ENCODE assay signal across 19 mouse cellular contexts in the genomic region with DNA sequence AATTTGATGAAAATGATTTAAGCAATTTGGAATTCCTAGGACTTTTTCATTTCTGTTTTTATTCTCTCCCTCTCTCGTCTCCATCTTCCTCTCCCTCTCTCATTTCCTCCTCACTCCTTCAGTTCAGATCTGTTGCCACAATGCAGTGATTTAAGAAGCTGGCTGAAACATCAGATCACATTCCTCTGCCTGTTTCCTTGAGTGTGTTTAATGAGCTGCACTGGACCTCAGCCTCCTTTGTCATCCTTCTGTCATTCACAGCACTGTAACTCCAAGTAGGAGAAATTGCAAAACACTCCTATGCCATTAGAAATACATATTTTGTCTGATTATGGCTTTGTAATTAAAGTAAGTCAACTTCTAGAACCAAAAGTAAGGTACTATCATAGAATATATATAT.
"Had no signal": no experiment of that assay in that cellular context is flagged by ENCODE, and none has a peak within 500 bp of the region (broad histone marks: within the 10 kb centered on the region; RNA-seq: fewer than 3 reads in every experiment).

No protein-coding gene starts in this region.

- H3K27ac ChIP-seq: midbrain, embryonic 10.5 days; midbrain, embryonic 12.5 days; neural tube, embryonic 13.5 days; neural tube, embryonic 15.5 days had no signal

- H3K9me3 ChIP-seq: midbrain, embryonic 10.5 days; midbrain, embryonic 12.5 days; neural tube, embryonic 13.5 days; neural tube, embryonic 15.5 days had no signal

- H3K4me1 ChIP-seq: midbrain, embryonic 10.5 days; midbrain, embryonic 12.5 days; neural tube, embryonic 13.5 days; neural tube, embryonic 15.5 days had no signal

- H3K27me3 ChIP-seq: midbrain, embryonic 12.5 days; neural tube, embryonic 13.5 days; neural tube, embryonic 15.5 days had no signal

- DNase-seq: lung, adult 18-20 months; lung, embryonic 14.5 days; lung, postnatal 10 days; lung, postnatal 4 days; midbrain, embryonic 14.5 days; retina, postnatal 1 day; right cerebral cortex, adult 18-20 months; right cerebral cortex, postnatal 25 days; right cerebral cortex, postnatal 4 days; spleen, adult 18-20 months; thymus, adult 18-20 months; thymus, postnatal 14 days; thymus, postnatal 36 days had no signal

- ATAC-seq: midbrain, embryonic 16.5 days had no signal

- H3K4me2 ChIP-seq: lung, embryonic 14.5 days; midbrain, embryonic 12.5 days; neural tube, embryonic 13.5 days; neural tube, embryonic 15.5 days had no signal

- H3K4me3 ChIP-seq: midbrain, embryonic 10.5 days; midbrain, embryonic 12.5 days; myocyte; neural tube, embryonic 13.5 days; neural tube, embryonic 15.5 days had no signal

- H3K9ac ChIP-seq: lung, embryonic 14.5 days; midbrain, embryonic 12.5 days; neural tube, embryonic 13.5 days; neural tube, embryonic 15.5 days had no signal

- H3K36me3 ChIP-seq: midbrain, embryonic 10.5 days; midbrain, embryonic 12.5 days; neural tube, embryonic 13.5 days; neural tube, embryonic 15.5 days had no signal
